Mouse (Mus musculus): ENCODE data around the gene 4931422A03Rik.

4931422A03Rik gene

DNA sequence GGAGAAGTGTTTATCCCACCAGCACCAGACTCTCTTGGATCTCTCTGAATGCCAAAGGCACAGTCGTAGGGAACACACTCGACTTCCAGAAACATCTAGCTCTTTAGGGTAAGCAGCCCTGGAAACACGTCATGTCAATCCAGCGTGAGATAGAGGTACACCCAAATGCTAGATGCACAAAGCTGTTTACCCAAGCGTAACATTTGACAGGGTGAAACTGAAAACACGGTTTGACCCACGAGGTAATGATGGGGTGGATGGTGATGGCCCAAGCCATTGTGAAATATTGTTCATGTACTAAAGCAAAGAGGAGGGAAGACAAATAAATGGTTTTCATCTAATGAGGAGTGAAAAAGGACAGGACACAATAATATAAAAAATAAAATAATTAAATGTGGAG, 93.9 kb downstream of the 4931422A03Rik start:
- no peak for DNase-seq

DNA sequence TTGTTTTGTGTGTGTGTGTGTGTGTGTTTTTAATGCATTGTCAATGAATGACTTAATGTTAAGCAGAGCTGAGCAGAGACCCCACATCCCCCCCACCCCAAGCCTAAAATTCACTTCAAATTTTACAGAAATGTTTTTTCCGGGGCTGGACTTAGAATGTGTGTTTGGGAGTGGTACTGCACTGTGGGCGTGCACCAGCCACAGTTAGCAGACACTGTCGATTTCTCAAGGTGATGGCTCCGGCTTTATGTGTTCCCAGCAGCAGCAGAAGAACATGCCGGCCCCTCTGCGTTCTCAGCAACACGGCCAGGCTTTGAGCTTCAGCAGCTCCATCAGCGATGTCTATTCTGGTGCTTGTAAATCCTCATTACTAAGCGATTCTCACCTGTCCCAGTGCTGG, 95.7 kb downstream of the 4931422A03Rik start:
- no peak for DNase-seq

DNA sequence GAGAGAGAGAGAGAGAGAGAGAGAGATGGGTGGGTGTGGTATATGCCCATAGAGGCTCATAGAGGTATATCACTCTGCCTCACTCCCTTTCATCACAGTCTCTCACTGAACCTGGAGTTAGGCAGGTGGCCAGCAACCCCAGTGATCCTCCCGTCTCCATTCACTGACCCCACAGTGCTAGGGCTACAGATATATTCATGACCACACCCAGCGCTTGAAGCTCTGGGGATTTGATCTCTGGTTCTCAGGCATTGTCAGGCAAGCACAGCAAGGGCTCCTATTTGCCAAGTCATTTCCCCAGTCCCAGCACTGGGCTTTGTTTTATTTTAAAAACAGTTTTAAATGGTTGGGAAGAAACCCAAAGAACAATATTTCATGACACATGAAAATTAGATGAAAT, 96.1 kb downstream of the 4931422A03Rik start:
- DNase-seq, result no peak

DNA sequence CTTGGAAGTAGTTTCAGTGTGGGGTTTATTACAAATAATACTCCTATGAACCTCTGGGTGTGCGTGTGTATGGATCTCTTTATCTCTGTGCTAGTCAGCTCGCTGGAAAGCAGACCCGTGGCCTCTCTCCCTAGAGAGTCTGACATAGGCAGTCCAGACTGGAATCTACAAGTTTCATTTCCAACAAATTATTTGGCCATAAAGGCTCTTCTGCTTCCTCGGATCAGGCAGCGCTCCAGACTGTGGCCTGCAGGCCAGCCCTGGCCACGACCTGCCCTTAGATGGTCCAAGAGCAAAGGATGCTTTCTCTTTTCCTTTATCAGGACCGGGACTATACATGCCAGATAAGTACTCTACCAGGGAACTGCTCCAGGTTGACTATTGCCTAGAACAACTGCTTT, 96.7 kb downstream of the 4931422A03Rik start:
- DNase-seq, result no peak

DNA sequence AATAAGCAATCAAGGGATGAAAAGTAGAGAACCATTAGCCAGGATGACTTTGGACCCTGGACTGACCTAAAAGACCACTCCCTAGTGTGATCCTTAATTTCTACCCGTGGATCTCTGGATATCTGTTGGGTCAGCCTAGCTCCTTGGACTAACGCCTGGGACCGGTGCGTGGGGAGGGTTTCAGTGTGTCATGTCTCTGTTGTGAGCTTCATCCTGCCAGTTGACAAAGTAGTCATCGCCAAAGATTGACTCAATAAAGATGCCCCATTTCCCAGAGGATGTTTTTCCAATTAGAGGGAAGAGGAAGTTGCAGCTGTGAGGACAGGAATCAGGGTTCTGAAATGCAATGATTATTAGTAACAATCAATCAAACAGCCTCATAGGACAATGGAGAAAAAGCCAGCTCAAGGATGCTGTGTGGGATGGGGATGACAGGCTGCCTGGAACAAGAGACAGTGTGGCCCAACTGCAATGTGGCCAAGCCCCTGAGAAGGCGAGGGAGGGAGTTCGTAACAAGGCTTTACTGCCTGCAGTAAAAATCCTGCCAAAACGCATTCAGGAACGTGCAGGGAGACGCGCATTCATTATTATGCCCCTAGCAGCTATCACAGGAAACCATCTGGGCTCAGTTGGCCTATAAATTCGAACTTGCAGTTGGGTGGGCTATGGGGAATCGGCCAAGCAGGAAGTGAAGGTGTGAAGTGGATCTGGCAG, 97.7 kb downstream of the 4931422A03Rik start:
- DNase-seq, result no peak

DNA sequence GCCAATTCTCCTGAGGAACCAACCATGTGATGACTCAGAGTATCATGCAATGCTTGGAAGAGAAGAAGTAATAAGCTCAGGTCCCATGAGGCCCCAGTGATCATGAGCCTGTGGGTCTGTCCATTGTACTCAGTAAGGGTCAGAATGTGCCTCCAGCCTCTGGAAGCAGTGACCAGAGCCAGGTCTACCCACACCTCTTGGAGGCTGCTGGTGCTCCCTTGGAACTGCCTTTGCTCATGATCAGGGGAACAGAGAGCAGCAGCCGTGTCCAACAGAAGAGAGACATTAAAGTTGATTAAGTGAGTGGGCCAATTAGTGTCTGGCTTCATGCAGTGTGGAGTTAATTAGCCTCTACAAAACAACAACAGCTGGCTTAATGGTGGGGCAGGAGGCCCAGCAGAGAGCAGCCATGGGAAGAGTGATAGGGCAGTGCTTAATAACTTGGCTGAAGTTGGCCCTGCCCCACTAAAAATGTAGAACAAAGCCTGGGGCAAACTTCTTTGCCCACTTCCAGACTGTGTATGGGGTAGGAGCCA, 100.5 kb downstream of the 4931422A03Rik start:
- no peak for DNase-seq

DNA sequence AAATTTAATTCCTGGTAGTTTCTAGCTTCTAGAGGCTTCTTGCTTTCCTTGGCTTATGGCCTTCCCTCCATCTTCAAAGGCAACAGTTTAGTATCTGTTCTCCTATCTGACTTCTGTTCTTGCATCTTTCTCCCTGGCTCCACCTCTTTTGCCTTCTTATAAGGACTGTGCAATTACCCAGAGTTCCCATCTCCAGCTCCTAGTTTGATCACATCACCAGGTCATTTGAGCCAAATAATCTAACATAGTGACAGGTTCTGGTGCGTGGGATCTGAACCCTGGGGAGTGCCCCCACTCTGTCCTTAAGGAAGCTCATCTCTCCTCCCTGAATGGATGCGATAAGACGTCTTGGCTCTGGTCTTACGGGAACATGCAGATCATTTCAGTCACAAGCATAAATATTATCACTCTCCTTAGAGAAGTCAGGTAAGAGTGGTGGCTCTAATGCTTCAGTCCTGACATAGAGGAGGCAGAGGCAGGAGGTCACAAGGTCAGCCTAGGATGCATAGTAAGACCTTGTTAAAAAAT, 101.5 kb downstream of the 4931422A03Rik start:
- DNase-seq, result no peak

DNA sequence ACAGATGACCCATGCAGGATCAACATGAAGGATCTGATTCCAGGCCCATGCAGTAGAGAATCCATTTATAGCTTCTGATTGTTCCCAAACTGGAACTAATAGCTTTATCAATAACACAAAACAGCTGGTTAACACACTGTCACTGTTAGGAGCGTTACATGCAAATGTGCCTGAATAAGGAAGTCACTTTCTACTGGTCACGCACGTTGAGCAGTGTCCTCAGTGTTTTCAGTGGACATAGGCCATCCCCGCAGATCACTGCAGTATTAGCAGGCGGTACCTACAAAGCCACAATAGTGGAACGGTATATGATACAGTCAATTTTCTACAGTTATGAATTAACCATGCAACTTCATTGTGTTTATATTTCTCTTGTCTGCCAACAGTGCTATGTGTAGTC, 108.7 kb downstream of the 4931422A03Rik start:
- no peak for DNase-seq

DNA sequence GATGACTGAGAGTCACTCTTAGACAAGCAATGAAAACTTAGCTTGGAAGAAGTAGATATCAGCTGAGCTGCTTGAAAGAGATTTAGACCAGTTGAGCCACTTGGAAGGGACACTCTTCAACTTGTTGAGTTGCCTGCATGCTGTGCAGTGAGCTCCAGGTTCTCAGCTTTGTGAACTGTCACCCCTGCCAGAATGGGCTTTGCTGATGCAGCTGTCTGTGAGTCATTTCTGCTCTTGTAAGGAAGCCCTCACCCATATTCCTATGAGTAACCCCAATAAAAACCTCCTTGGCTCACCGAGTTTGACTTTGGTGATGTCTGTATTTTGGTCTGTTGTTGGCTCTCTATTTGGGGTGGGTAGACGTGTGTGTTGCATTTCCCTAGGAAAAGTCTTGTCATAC, 109.8 kb downstream of the 4931422A03Rik start:
- DNase-seq, result no peak

DNA sequence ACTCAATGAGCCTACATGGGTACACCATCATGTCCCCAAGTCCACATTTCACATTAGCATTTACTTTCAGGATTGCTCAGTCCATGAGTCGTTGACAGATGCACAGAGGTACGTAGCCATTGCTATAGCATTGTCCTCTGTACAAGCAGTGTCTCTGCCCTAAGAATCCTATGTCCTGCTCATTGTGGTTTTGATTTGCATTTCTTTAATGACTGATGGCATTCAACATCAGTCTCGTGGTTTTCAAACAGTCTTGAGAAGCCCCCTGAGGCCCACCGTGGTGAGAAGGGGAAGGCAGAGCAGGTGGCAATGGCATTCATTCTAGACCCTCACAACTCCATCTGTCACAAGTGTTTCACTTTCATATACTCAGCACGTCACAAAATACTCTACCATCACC, 110.8 kb downstream of the 4931422A03Rik start:
- no peak for DNase-seq

Data from thymus, postnatal 25 days (tissue).